Mouse (Mus musculus) gastrocnemius, postnatal 25 days (tissue): ENCODE measurements around the gene Ulk1. TPM values are rescaled to one million over a fixed set of nuclear protein-coding genes. Genes with fewer than 3 reads are reported as not detected.
"Not testable (repeated sequence)": the region's sequence is repeated elsewhere in the genome, so short reads cannot be mapped to it uniquely, and the experiment has no call there.

ENCODE experiments used
- DNase-seq: peaks from one replicate; pipeline ENCODE4 v3.0.0; 2022
- long read RNA-seq, 2 experiments: library from polyadenylated mRNA; stranded (forward); transcript quantifications; one replicate each; pipeline ENCODE4 v2.0.0; 2021
- total RNA-seq, 2 experiments: library from RNA; stranded (reverse); gene quantifications; 1 replicate in 1 of 2; 2 replicates in 1 of 2; pipeline ENCODE4 v1.2.3; 2021

The Ulk1 gene
- 10 to 100 TPM; 33.0 to 43.3 TPM for total RNA-seq
- long read RNA-seq, experiment 1, partial matches to known transcripts = 7 of 26 reads
- long read RNA-seq, experiment 1, other reads (novel, unspliced or antisense) = 19 of 26 reads
- long read RNA-seq, experiment 2, full-length matches to known transcripts = 5 of 29 reads
- long read RNA-seq, experiment 2, partial matches to known transcripts = 11 of 29 reads
- long read RNA-seq, experiment 2, other reads (novel, unspliced or antisense) = 13 of 29 reads

GRCm38 (mm10) chr5:110809667-110810325, at the start of gene Ulk1:
Gene Ulk1, minus strand, starts transcription at chr5:110810097.
- DNase-seq = peak; percentile 99

- DNase-seq = peak; percentile 69
Measured at GRCm38 (mm10) chr5:110859013-110859650, 49.2 kb upstream of the Ulk1 start.

- DNase-seq = no peak
Measured at GRCm38 (mm10) chr5:110857091-110857490, 47.2 kb upstream of the Ulk1 start.

DNA sequence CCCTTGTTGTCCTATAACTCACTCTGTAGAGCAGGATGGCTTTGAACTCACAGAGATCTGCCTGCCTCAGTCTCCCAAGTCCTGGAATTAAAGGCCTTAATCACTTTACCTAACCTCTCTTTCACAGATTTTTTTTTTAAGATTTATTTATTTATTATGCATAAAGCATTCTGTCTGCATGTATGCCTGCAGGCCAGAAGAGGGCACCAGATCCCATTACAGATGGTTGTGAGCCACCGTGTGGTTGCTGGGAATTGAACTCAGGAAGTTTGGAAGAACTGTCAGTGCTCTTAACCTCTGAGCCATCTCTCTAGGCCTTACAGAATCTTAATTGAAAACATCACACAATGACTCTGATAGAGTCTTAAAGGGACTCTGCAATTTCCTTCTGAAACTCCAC, 43.1 kb upstream of the Ulk1 start:
- DNase-seq = no peak

DNA sequence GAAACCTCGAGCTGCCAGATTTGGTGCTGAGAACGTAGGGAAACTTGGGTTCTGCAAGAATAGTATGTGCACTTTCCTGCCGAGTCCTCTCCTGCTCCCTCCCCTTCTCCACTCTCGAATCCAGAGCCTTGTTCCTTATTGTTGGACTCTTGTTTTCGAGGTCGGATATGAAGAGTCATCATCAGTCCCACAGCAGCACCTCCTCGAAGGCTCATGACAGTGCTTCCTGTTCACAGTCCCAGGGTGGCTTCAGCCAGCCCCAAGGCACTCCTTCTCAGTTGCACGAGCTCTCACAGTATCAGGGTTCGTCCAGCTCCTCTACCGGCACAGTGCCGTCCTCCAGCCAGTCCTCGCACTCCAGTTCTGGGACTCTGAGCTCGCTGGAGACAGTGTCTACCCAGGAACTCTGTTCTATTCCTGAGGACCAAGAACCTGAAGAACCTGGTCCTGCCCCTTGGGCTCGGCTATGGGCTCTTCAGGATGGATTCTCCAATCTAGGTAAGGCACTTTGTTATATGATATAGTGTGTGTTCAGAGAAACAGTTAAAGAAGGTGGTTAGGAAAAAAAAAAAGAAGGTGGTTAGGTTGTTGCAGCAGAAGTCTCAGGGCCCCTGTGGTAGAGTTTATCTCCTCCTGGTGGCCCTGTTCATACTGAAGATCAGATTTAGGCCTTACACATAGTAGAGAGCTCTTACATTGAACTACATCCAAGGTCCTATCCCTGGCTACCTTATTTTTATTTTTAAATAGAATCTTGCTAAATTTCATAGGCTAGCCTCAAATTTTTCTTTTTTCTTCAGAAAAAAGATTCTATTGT, 31.4 kb upstream of the Ulk1 start:
- no peak for DNase-seq

- DNase-seq = no peak
Measured at GRCm38 (mm10) chr5:110840465-110840864, 30.6 kb upstream of the Ulk1 start.

GRCm38 (mm10) chr5:110839678-110840365, 29.9 kb upstream of the Ulk1 start, which contains the start of the genes Hscb and Chek2:
Gene Hscb, minus strand, starts transcription at chr5:110839777.
Gene Chek2, plus strand, starts transcription at chr5:110839979.
- DNase-seq = peak; percentile 96

- DNase-seq = no peak
Measured at GRCm38 (mm10) chr5:110839038-110839677, 29.3 kb upstream of the Ulk1 start.

DNA sequence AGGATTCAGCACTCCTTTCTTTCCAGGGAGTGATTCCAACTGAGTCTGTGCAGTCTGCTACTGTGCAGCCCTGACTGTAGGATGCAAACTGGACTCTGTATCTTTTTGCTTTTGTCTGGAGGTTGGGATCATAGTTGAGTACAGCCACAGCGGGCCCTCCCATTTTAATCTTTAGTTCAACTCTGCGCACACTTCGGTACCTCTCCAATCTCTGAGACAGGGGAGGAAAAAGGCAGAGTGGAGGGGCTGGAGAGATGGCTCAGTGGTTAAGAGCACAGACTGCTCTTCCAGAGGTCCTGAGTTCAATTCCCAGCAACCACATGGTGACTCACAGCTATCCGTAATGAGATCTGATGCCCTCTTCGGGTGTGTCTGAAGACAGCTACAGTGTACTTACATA, 28.1 kb upstream of the Ulk1 start:
- not testable (repeated sequence) for DNase-seq

GRCm38 (mm10) chr5:110835959-110836358, 26.1 kb upstream of the Ulk1 start:
- peak; percentile 31 for DNase-seq

- DNase-seq = no peak
Measured at GRCm38 (mm10) chr5:110831036-110831720, 21.3 kb upstream of the Ulk1 start.

- no peak for DNase-seq
Measured at GRCm38 (mm10) chr5:110827576-110827975, 17.7 kb upstream of the Ulk1 start.

GRCm38 (mm10) chr5:110826781-110827495, 17.0 kb upstream of the Ulk1 start:
- no peak for DNase-seq

GRCm38 (mm10) chr5:110824421-110824820, 14.5 kb upstream of the Ulk1 start:
- DNase-seq = no peak

DNA sequence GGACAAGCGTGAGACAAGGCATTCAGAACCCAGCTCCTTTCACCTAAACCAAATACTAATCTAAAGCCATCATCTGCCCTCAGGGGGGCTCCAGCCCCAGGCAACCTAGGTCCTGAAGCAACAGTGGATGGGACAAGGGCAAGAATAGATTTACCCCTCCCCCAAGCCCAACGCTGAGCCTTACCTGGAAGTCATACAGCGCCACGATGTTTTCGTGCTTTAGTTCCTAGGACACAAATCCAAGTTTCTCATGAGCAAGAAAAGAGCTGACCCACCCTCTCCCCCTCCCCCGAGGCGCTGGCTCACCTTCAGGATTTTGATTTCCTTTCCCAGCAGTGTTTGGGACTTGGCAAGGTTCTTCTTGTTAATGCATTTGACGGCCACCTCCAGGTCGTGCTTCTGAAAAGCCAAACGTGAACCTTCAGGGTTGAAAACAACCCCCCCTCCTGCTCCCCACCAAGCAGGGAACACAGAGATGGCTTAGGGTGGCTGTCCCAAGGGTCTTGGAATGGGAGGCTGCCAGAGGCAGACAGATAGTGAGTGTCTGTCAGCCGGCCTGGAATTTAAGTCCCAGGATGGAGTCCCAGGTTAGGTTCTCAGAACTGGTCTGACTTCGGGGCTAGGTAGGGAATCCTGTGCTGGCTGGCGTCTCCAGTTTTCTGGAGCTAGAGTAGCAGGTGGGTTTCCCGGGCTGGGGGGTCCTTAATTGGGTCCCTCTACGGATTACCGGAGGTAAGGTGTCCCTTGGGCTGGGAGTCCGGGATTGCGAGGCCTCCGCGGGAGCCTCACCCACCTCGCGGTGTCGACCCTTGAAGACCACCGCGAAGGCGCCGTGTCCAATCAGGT, 853 bp downstream of the Ulk1 start:
- DNase-seq = no peak

- DNase-seq = peak; percentile 90
Measured at GRCm38 (mm10) chr5:110808061-110808631, 1.8 kb downstream of the Ulk1 start.

DNA sequence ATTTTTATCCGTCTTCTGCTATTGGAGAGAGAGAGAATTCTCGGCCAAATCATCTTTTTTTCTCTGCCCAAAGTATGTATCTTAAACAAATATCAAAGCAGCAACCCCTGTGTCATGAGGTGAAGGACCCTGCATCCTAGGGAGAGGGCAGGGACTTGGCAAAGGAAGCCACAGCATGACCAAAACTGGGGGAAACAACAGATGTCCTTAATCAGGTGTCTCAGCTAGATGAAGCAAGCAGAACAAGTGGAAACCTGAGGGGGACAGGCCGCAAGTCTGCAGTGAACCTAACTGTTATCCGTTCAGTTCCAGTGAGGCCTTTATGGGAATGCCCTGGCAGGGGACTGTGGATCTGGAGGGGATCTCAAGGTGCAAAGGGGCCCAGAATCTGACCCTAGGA, 2.4 kb downstream of the Ulk1 start:
- no peak for DNase-seq

- no peak for DNase-seq
Measured at GRCm38 (mm10) chr5:110806676-110807075, 3.2 kb downstream of the Ulk1 start.

DNA sequence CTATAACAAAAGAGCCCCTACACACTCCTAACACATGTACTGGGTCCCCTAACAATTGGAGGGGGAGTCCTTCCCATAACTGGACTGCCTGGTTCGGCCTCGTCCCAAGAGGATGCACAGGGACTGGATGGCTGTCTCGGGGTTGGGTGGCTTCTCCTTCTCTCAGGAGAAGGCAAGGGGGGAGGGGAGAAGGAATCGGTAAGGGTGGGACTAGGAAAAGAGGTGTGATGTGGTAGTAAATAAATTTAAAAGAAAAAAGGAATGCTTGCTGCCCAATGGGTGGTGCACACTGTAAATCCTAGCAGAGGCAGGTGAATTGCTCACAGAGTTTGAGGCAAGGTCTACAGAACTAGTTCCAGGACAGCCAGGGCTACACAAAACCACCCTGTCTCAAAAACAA, 3.7 kb downstream of the Ulk1 start:
- no peak for DNase-seq
